Mouse (Mus musculus) heart, embryonic 14.5 days (tissue): Measurements from ENCODE around the gene Prf1. TPM values are rescaled to one million over a fixed set of nuclear protein-coding genes. Genes with fewer than 3 reads are reported as not detected.

ENCODE experiments used
- ATAC-seq: fragments of 200-750 bp; cut with Nextera tagmentation; 2 replicates; pipeline ENCODE4 v1.8.0; 2017; ENCODE audit warnings: low read depth, moderate TSS enrichment; ENCODE audit not compliant: insufficient number of reproducible peaks, insufficient read depth, low FRiP score
- H3K27ac ChIP-seq, 2 experiments: fragments of 200-500 bp in 1 of 2; fragments of 300-500 bp in 1 of 2; sonication (generic) in 1 of 2; replicated peaks in 1 of 2; 2 replicates each; pipeline ENCODE4 v1.5.1; 2012 to 2014; ENCODE audit warnings: low read depth in 2 of 2, low read length in 2 of 2, control low read depth in 1 of 2, mild to moderate bottlenecking in 1 of 2, mixed read lengths in 1 of 2; ENCODE audit not compliant: control insufficient read depth in 1 of 2, insufficient read depth in 1 of 2
- H3K27me3 ChIP-seq: fragments of 300-500 bp; sonication (generic); 2 replicates; pipeline ENCODE4 v1.6.1; 2014; ENCODE audit warnings: mild to moderate bottlenecking, low read length, control low read depth; ENCODE audit not compliant: control insufficient read depth, insufficient read depth
- H3K36me3 ChIP-seq: fragments of 300-500 bp; sonication (generic); 2 replicates; pipeline ENCODE4 v1.6.1; 2014; ENCODE audit warnings: mild to moderate bottlenecking, control low read depth, low read length, mixed read lengths; ENCODE audit not compliant: control insufficient read depth, insufficient read depth
- H3K4me1 ChIP-seq, 2 experiments: fragments of 200-500 bp in 1 of 2; fragments of 300-500 bp in 1 of 2; sonication (generic) in 1 of 2; 2 replicates each; pipeline ENCODE4 v1.6.1; 2012 to 2014; ENCODE audit warnings: low read length in 2 of 2, control low read depth in 1 of 2, mixed read lengths in 1 of 2; ENCODE audit not compliant: control insufficient read depth in 2 of 2, insufficient read depth in 2 of 2
- H3K4me2 ChIP-seq: fragments of 300-500 bp; sonication (generic); 2 replicates; pipeline ENCODE4 v1.6.1; 2014; ENCODE audit warnings: mild to moderate bottlenecking, low read length
- H3K4me3 ChIP-seq, 2 experiments: fragments of 200-500 bp in 1 of 2; fragments of 300-500 bp in 1 of 2; sonication (generic) in 1 of 2; 2 replicates each; pipeline ENCODE4 v1.5.1; 2012 to 2014; ENCODE audit warnings: low read length in 2 of 2, mild to moderate bottlenecking in 2 of 2, control low read depth in 1 of 2, low read depth in 1 of 2, moderate library complexity in 1 of 2; ENCODE audit not compliant: control insufficient read depth in 1 of 2, insufficient read depth in 1 of 2
- H3K9ac ChIP-seq: fragments of 300-500 bp; sonication (generic); 2 replicates; pipeline ENCODE4 v1.6.1; 2014; ENCODE audit warnings: mild to moderate bottlenecking, low read length
- H3K9me3 ChIP-seq: fragments of 300-500 bp; sonication (generic); 2 replicates; pipeline ENCODE4 v1.6.1; 2016; ENCODE audit warnings: low read length, control low read depth; ENCODE audit not compliant: control insufficient read depth
- WGBS: fragments of 180-500 bp; shearing (Covaris S2); extraction: QIAGEN DNeasy Blood & Tissue Kit; methylation state at CpG from one replicate; pipeline ENCODE4 v1.1.7; 2014; 5-methylcytosine and 5-hydroxymethylcytosine counted together
- polyA plus RNA-seq: library from polyadenylated mRNA; unstranded; fragments of >200 nt; fragmentation: Nextera tagmentation; extraction: Ambion mirVana; gene quantifications from 2 replicates; pipeline ENCODE4 v1.2.1, GENCODE M21; 2014

The Prf1 gene
- polyA plus RNA-seq, 1 experiment from 2014 or later = 0.11 TPM

DNA sequence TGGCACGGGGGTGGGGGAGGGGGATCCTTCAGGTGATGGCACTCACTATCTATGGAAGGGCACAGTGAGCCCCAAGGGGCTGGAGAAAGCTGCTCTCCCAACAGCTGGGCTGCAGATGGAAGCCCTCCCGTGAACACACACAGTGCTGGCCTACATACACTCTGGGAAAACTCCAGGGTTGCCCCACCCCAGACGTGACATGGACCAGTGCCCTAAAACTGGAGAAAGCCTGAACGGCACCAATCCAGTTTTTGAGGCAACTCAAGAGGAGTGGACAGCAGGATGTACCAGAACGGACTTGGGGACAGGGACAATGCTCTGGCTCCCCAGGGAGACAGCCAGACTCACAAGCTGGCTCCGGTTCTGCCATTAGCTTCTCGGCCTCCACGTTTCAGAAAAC, 27.1 kb downstream of the Prf1 start:
- WGBS = 81% methylated on average over 8 of the region's 8 CpGs
- Histone ChIP-seq H3K9ac (no peak overlapping the region), H3K9me3 (no peaks in the 10 kb centered on the region), H3K4me3 (no peak overlapping the region), H3K4me1 (peaks cover 15 to 24% of the 10 kb centered on the region in 2 experiments), H3K36me3 (peaks cover 42% of the 10 kb centered on the region), H3K4me2 (no peak overlapping the region), H3K27me3 (no peaks in the 10 kb centered on the region), H3K27ac (no peak overlapping the region)
- no peak for ATAC-seq

DNA sequence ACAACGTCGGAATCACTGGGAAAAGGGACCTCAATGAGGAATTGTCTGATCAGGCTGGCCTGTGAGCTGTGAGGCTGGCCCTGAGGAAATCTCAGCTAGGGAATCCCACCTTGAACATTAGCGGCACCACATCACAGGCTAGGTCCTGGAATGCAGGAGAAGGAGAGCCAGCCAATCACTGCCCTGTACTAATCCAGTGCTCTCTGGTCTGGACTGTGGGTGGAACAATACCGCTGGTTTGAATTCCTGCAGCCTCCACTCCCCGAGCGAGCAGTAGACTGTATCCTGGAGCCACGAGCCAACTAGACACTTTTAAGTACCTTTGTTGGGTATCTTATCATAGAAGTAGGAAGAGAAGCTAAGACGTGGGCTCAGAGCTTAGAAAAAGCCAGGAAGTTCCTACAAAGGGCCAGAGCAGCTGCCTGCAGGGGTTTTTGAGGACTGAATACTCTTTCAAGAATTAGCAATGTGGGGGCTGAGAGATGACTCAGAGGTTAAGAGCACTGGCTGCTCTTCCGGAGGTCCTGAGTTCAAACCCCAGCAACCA, 28.2 kb downstream of the Prf1 start:
- Histone ChIP-seq H3K27me3 (no peaks in the 10 kb centered on the region), H3K9ac (no peak overlapping the region), H3K4me1 (peaks cover 15 to 24% of the 10 kb centered on the region in 2 experiments), H3K36me3 (peaks cover 30% of the 10 kb centered on the region), H3K9me3 (no peaks in the 10 kb centered on the region), H3K4me3 (no peak overlapping the region), H3K4me2 (no peak overlapping the region), H3K27ac (peak overlapping the region; percentile 14 to 31; a peak in 2 of 4 replicates)
- 24% methylated on average over 9 of the region's 9 CpGs for WGBS
- peak; percentile 64 for ATAC-seq

GRCm38 (mm10) chr10:61327545-61327944, 29.9 kb downstream of the Prf1 start:
- Histone ChIP-seq H3K27ac (peak overlapping the region; percentile 17 to 64), H3K4me2 (no peak overlapping the region)

DNA sequence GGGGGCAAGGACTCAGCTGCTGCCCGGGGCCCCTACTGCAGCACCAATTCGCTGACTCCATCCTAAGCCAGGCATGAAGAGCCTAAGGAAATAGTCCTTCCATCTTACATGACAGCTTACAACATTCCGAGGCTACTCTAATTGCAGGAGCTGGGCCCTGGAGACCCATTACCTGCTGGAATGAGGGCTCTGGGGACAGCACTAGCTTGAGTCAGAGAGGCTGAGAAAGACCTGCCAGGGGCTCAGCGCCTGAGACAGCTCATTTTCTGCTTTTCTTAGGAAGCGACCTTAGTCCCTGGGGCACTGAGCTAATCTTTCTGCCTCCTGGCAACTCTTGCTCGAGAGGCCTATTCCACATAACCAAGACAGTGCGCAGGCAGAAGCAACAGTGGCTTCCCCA, 31.3 kb downstream of the Prf1 start:
- Histone ChIP-seq H3K4me3 (no peak overlapping the region), H3K4me2 (no peak overlapping the region), H3K4me1 (peaks cover 15 to 24% of the 10 kb centered on the region in 2 experiments), H3K36me3 (peaks cover 22% of the 10 kb centered on the region), H3K27ac (no peak overlapping the region), H3K27me3 (no peaks in the 10 kb centered on the region), H3K9me3 (no peaks in the 10 kb centered on the region), H3K9ac (no peak overlapping the region)
- 58% methylated on average over 7 of the region's 7 CpGs for WGBS
- ATAC-seq = no peak

More at GRCm38 (mm10) chr10:61327545-61327944, 29.9 kb downstream of the Prf1 start:
- Histone ChIP-seq H3K27me3 (no peaks in the 10 kb centered on the region), H3K9ac (peak overlapping the region; percentile 5; the same call in 1 of the 2 replicates), H3K9me3 (no peaks in the 10 kb centered on the region), H3K36me3 (peaks cover 25% of the 10 kb centered on the region), H3K4me3 (no peak overlapping the region), H3K4me1 (peaks cover 15 to 24% of the 10 kb centered on the region in 2 experiments)
- ATAC-seq = no peak
- 61% methylated on average over 10 of the region's 10 CpGs for WGBS

GRCm38 (mm10) chr10:61331046-61331445, 33.4 kb downstream of the Prf1 start:
- H3K9ac ChIP-seq = no peak overlapping the region

GRCm38 (mm10) chr10:61334545-61334944, 36.9 kb downstream of the Prf1 start:
- Histone ChIP-seq H3K27ac (no peak overlapping the region), H3K36me3 (peaks cover 65% of the 10 kb centered on the region)

More at GRCm38 (mm10) chr10:61331046-61331445, 33.4 kb downstream of the Prf1 start:
- Histone ChIP-seq H3K36me3 (peaks cover 41% of the 10 kb centered on the region), H3K27me3 (no peaks in the 10 kb centered on the region), H3K4me3 (no peak overlapping the region), H3K27ac (no peak overlapping the region), H3K4me2 (no peak overlapping the region), H3K4me1 (peaks cover 10 to 18% of the 10 kb centered on the region in 2 experiments), H3K9me3 (no peaks in the 10 kb centered on the region)
- ATAC-seq = no peak
- WGBS = 80% methylated on average over 5 of the region's 5 CpGs

GRCm38 (mm10) chr10:61336137-61336536, 38.5 kb downstream of the Prf1 start:
- peaks cover 80% of the 10 kb centered on the region for H3K36me3 ChIP-seq
- no peak overlapping the region for H3K4me3 ChIP-seq
- H3K9ac ChIP-seq = no peak overlapping the region
- H3K27ac ChIP-seq = no peak overlapping the region
- H3K27me3 ChIP-seq = no peaks in the 10 kb centered on the region
- H3K4me1 ChIP-seq = no peaks in the 10 kb centered on the region
- no peaks in the 10 kb centered on the region for H3K9me3 ChIP-seq
- ATAC-seq = no peak
- no peak overlapping the region for H3K4me2 ChIP-seq
- 24% methylated on average over 6 of the region's 6 CpGs for WGBS

More at GRCm38 (mm10) chr10:61334545-61334944, 36.9 kb downstream of the Prf1 start:
- no peaks in the 10 kb centered on the region for H3K27me3 ChIP-seq
- 79% methylated on average over 7 of the region's 7 CpGs for WGBS
- H3K4me1 ChIP-seq = no peaks in the 10 kb centered on the region
- no peak overlapping the region for H3K4me3 ChIP-seq
- no peaks in the 10 kb centered on the region for H3K9me3 ChIP-seq
- H3K9ac ChIP-seq = no peak overlapping the region
- no peak overlapping the region for H3K4me2 ChIP-seq
- no peak for ATAC-seq

DNA sequence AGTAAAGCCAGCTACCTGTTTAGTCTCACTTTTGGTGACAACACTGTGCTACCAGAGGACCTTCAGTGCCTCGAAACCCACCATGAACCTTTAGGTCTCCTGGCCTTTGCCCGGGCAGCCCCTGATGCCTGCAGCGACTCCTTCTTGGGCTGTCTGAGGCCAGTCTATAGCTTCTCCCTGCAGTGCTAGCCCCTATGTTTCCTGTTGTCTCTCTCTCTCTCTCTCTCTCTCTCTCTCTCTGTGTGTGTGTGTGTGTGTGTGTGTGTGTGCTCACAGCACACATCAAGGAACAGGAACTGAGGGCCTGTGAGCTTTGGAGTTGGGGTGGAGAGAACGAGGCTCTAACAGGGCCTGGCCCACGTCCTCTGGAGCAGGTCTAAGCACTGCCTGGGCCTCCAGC, 39.0 kb downstream of the Prf1 start:
- no peak overlapping the region for H3K27ac ChIP-seq
- H3K36me3 ChIP-seq = peaks cover 78% of the 10 kb centered on the region
- no peak overlapping the region for H3K9ac ChIP-seq
- H3K27me3 ChIP-seq = no peaks in the 10 kb centered on the region
- no peak for ATAC-seq
- H3K9me3 ChIP-seq = no peaks in the 10 kb centered on the region
- no peak overlapping the region for H3K4me2 ChIP-seq
- no peaks in the 10 kb centered on the region for H3K4me1 ChIP-seq
- WGBS = 77% methylated on average over 5 of the region's 5 CpGs
- no peak overlapping the region for H3K4me3 ChIP-seq
